Mouse (Mus musculus) E14TG2a.4 (cell line): Measurements from ENCODE around the gene Wnt16.

Experiments used
- CTCF ChIP-seq: conservative IDR thresholded peaks from 2 replicates; pipeline ENCODE4 v1.5.1; 2014; ENCODE audit warnings: low read length
- POU5F1 ChIP-seq: IDR thresholded peaks from 2 replicates; pipeline ENCODE4 v1.6.1; 2014; ENCODE audit warnings: low read length, borderline replicate concordance

GRCm38 (mm10) chr6:22246696-22247095 lies 41.3 kb upstream of the Wnt16 start:
- TF ChIP-seq CTCF, result no peak
- TF ChIP-seq POU5F1, result no peak
